Mouse (Mus musculus) cortical plate, adult 2 months (tissue): ENCODE measurements around the gene RPS10-NUDT3.

ENCODE experiments used
- CTCF ChIP-seq: fragments of 200-500 bp; IDR thresholded peaks from 2 replicates; pipeline ENCODE4 v1.5.1; 2011; ENCODE audit warnings: mild to moderate bottlenecking, control low read depth, low read length; ENCODE audit not compliant: insufficient read depth; ENCODE audit errors: extremely low read depth
- POLR2A ChIP-seq: fragments of 200-500 bp; IDR thresholded peaks from 2 replicates; pipeline ENCODE4 v1.6.1; 2011; ENCODE audit warnings: mild to moderate bottlenecking, low read length, control low read depth; ENCODE audit not compliant: insufficient read depth; ENCODE audit errors: extremely low read depth

DNA sequence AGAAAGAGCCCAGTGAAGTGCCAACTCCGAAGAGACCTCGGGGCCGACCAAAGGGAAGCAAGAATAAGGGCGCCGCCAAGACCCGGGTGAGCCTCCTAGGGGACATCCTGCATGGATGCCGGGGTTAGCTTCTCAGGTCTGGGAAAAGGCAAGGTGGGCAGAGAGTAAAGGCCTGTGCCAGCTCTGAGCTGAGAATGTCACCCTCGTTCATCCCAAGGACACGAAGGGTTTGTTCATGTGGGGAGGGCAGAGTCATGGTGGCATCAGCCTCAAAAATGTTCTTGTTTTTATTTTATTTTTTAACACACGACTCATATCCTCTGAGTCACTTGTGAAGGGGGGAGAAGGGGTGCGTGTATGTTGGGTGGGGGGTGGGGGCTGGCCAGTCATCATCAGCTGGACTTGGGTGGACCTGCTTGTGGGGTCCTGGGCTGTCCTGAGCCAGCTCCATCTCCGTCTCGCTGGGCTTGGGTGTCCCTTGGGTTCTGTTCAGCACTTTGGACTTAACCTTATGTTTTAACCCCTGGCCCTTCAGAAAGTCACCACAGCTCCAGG is 74.0 kb downstream of the RPS10-NUDT3 start:
- no peak for TF ChIP-seq CTCF
- TF ChIP-seq POLR2A: no peak
